Mouse (Mus musculus) adrenal gland, postnatal 36 days (tissue): ENCODE results near the gene Exoc2. TPM values are rescaled to one million over a fixed set of nuclear protein-coding genes. Genes with fewer than 3 reads are reported as not detected.

ENCODE experiments used
- DNase-seq, 2 experiments: peaks; one replicate each; pipeline ENCODE4 v3.0.0; 2021; ENCODE audit warnings: mixed read lengths in 1 of 2
- total RNA-seq, 2 experiments: library from RNA; stranded (reverse); gene quantifications; 2 replicates each; pipeline ENCODE4 v1.2.3; 2021

Gene Exoc2
- total RNA-seq, 2 experiments from 2014 or later = 31.0 to 34.9 TPM

- no peak for DNase-seq
Measured at GRCm38 (mm10) chr13:30894015-30894634, 79.8 kb downstream of the Exoc2 start.

- no peak for DNase-seq
Measured at GRCm38 (mm10) chr13:30892315-30892714, 81.6 kb downstream of the Exoc2 start.

GRCm38 (mm10) chr13:30891223-30891622, 82.7 kb downstream of the Exoc2 start:
- DNase-seq = peak; percentile 42 to 58

GRCm38 (mm10) chr13:30888480-30888879, 85.4 kb downstream of the Exoc2 start:
- DNase-seq = peak; percentile 82 to 86

- no peak for DNase-seq
Measured at GRCm38 (mm10) chr13:30880310-30880709, 93.6 kb downstream of the Exoc2 start.

GRCm38 (mm10) chr13:30879871-30880270, 94.0 kb downstream of the Exoc2 start:
- DNase-seq = no peak

GRCm38 (mm10) chr13:30875825-30876224, 98.1 kb downstream of the Exoc2 start:
- DNase-seq = no peak

GRCm38 (mm10) chr13:30873472-30873871, 100.4 kb downstream of the Exoc2 start:
- no peak for DNase-seq

GRCm38 (mm10) chr13:30865486-30865885, 108.4 kb downstream of the Exoc2 start:
- DNase-seq = peak; percentile 21 to 47

- DNase-seq = no peak
Measured at GRCm38 (mm10) chr13:30864042-30864441, 109.9 kb downstream of the Exoc2 start.

GRCm38 (mm10) chr13:30858421-30858820, 115.5 kb downstream of the Exoc2 start:
- DNase-seq = no peak

- no peak for DNase-seq
Measured at GRCm38 (mm10) chr13:30850736-30851135, 123.2 kb downstream of the Exoc2 start.

- no peak for DNase-seq
Measured at GRCm38 (mm10) chr13:30848001-30848400, 125.9 kb downstream of the Exoc2 start.

- peak in 1 of 2 experiments; percentile 35 for DNase-seq
Measured at GRCm38 (mm10) chr13:30846506-30846905, 127.4 kb downstream of the Exoc2 start.

- DNase-seq = no peak
Measured at GRCm38 (mm10) chr13:30843049-30843448, 130.8 kb downstream of the Exoc2 start.

- no peak for DNase-seq
Measured at GRCm38 (mm10) chr13:30841843-30842242, 132.1 kb downstream of the Exoc2 start.

- DNase-seq = no peak
Measured at GRCm38 (mm10) chr13:30841306-30841705, 132.6 kb downstream of the Exoc2 start.

- no peak for DNase-seq
Measured at GRCm38 (mm10) chr13:30840700-30841099, 133.2 kb downstream of the Exoc2 start.

- DNase-seq = no peak
Measured at GRCm38 (mm10) chr13:30836342-30836741, 137.6 kb downstream of the Exoc2 start.

GRCm38 (mm10) chr13:30834859-30835258, 139.0 kb downstream of the Exoc2 start:
- DNase-seq = no peak

GRCm38 (mm10) chr13:30834349-30834748, 139.5 kb downstream of the Exoc2 start:
- DNase-seq = no peak

- DNase-seq = no peak
Measured at GRCm38 (mm10) chr13:30833476-30834149, 140.3 kb downstream of the Exoc2 start.

GRCm38 (mm10) chr13:30831369-30831768, 142.5 kb downstream of the Exoc2 start:
- no peak for DNase-seq

- no peak for DNase-seq
Measured at GRCm38 (mm10) chr13:30826511-30826910, 147.4 kb downstream of the Exoc2 start.
